Mouse (Mus musculus) fibroblast of lung, adult 2 months (primary cell): ENCODE results near the gene Elmo1.
"Not testable (repeated sequence)": the region's sequence is repeated elsewhere in the genome, so short reads cannot be mapped to it uniquely, and the experiment has no call there.

Source experiments
- DNase-seq: peaks from one replicate; pipeline ENCODE4 v3.0.0-alpha.2; 2011; ENCODE audit warnings: low read depth

Gene Elmo1

GRCm38 (mm10) chr13:20615596-20616469 is 525.4 kb downstream of the Elmo1 start:
- no peak for DNase-seq

GRCm38 (mm10) chr13:20619946-20620345 is 529.5 kb downstream of the Elmo1 start:
- no peak for DNase-seq

- DNase-seq, result no peak
Measured at GRCm38 (mm10) chr13:20623071-20623850, 532.9 kb downstream of the Elmo1 start.

- no peak for DNase-seq
Measured at GRCm38 (mm10) chr13:20627796-20628195, 537.4 kb downstream of the Elmo1 start.

- no peak for DNase-seq
Measured at GRCm38 (mm10) chr13:20632477-20632876, 542.1 kb downstream of the Elmo1 start.

GRCm38 (mm10) chr13:20634679-20635078 is 544.3 kb downstream of the Elmo1 start:
- DNase-seq, result not testable (repeated sequence)

GRCm38 (mm10) chr13:20635646-20636045 is 545.2 kb downstream of the Elmo1 start:
- no peak for DNase-seq
